Mouse (Mus musculus): ENCODE data around the gene Gm14139.
"Not testable (repeated sequence)": the region's sequence is repeated elsewhere in the genome, so short reads cannot be mapped to it uniquely, and the experiment has no call there.

The Gm14139 gene

GRCm38 (mm10) chr2:150181570-150181999 is at the start of gene Gm14139:
Gene Gm14139, plus strand, starts transcription at chr2:150181755.
- not testable (repeated sequence) for DNase-seq

DNA sequence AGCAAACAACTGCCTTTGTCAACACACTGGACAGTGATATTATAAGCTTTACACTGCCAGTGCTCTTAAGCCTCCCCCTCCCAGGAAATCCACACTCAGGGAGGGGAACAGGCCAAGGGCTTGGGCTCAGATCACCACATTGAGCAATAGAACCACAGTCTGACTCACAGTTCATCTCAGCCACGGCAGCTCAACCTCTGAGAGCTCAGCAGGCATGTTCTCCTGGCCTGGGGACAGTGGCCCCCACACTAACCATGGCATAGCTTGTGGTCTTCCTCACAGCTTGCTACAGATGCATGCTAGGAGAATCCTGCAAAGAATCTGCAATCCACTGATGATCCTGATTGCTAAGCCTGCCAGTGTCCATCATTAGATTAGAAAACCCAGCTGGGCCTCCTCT is 49.6 kb upstream of the Gm14139 start:
- DNase-seq, result not testable (repeated sequence)

- DNase-seq, result no peak
Observed at GRCm38 (mm10) chr2:150132773-150133172, 48.8 kb upstream of the Gm14139 start.

DNA sequence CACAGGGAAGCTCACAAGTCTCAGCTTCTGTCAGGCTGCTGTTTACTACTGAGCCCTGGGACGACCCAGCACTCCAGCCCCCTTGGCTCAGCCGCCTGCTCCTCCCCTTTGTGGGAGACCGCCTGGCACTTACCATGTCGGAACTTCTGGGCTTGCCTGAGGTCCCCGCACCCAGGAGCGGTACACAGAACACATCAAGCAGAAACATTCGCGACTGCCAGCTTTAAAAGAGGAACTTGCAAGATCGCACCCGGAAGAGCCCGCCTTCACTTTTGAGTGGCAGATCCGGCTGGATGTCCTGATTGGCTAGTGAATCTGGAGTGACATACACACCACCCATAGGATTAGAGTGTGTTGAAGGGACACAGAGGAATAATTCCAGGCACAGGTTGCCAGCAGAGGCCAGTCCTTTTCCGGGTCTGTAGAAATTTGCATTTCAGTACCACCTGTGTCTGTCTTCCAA is 45.1 kb upstream of the Gm14139 start, which contains the start of gene Zfp120:
TSS of gene Zfp120 (minus strand) at position 274 of the 463 bp plus-strand sequence.
- peak; percentile 83 for DNase-seq

DNA sequence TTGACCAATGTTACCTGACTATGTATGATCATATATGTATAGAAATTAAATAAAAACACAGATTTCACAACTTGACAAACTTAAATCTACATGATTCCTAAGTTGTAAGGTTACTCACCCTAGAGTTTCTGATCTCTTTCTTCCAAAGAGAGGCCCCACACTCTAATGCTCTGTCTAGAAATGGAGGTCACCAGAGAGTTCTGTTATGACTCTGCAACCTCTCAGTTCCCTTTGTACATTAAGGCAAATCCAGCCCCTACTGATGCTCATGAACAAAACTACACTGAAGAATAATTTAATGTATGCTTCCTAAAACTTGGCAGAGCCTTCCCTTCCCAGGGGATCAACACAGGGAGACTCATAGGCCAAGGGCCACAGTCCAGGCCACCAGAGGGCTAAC is 14.9 kb upstream of the Gm14139 start:
- DNase-seq, result no peak

- DNase-seq, result no peak
Observed at GRCm38 (mm10) chr2:150173833-150174232, 7.7 kb upstream of the Gm14139 start.

DNA sequence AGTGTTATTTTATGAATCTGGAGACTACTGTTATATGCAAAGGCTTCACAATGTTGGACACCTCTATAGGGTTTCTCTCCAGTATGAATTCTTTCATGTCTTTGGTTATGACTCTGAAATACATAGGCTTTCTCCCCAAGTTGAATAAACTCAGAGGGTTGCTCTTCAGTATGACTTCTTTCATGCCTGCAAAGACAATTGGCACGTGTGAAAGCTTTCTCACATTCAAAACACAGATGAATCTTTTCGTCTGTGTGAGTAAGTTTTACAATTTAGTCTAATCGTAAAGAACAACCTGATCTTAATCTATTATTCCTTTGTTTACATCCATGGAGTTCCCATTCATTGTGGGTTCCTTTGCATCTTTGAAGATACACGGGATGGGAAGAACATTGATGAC is 2.0 kb upstream of the Gm14139 start, which contains the start of gene Gm10770:
TSS of gene Gm10770 (minus strand) at position 101 of the 400 bp plus-strand sequence.
- not testable (repeated sequence) for DNase-seq

DNA sequence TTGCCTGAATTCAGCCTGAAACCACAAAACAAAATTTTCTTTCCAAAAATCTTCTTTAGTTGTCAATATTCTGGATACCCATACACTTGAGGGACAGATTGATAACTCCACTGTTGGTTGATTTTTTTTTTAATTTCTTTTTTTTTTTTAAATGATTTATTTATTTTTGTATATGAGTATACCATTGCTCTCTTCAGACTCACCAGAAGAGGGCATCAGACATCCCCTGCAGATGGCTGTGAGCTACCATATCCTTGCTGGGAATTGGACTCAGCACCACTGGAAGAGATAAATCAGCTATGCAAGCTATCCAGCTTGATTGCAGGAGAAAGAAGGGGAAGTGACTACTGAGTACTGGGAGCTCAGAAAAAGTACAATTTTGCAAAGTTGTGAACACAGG is 509 bp upstream of the Gm14139 start:
- not testable (repeated sequence) for DNase-seq

DNA sequence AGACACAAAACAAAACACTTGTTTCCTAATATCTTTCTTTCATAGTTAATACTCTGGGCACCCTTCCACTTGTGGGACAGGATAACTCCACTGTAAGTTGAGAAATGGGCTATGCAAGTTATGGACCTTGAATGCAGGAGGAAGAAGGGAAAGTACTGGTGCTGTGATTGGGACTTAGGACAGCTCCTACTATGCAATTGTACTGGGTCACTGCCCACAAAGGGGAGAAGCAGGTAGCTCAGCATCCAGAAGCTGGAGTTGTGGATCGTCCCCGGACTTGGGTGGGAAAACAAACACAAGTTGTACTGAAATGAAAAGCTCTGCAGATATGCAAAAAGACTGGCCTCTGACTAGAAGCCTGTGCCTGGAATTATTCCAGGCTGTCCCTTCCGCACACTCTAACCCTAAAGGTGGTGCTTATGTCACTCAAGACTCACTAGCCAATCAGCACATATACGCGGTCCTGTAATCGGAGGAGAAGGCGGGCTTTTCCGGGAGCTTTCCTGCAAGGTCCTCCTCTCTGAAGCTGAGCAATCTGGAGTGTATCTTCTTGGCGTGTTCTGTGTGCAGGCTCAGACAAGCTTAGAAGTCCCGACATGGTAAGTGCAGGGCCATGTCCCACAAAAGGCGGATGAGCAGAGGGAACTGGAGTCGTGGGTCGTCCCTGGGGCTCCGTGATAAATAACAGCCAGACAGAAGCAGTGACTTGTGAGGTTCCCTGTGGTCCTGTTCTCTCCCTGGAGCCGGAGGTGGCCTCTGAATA is 36.2 kb downstream of the Gm14139 start, which contains the start of gene Zfp937:
TSS of gene Zfp937 (plus strand) at position 474 of the 763 bp plus-strand sequence.
- DNase-seq, result peak; percentile 46

GRCm38 (mm10) chr2:150218363-150218725 is 36.8 kb downstream of the Gm14139 start:
- DNase-seq, result not testable (repeated sequence)

- not testable (repeated sequence) for DNase-seq
Observed at GRCm38 (mm10) chr2:150223263-150223662, 41.7 kb downstream of the Gm14139 start.
